Mouse (Mus musculus) cerebellum, adult 2 months (tissue): ENCODE measurements around the gene AB124611. TPM values are rescaled to one million over a fixed set of nuclear protein-coding genes. Genes with fewer than 3 reads are reported as not detected.
"Not testable (repeated sequence)": the region's sequence is repeated elsewhere in the genome, so short reads cannot be mapped to it uniquely, and the experiment has no call there.

ENCODE experiments used
- DNase-seq, 2 experiments: peaks; one replicate each; pipeline ENCODE4 v3.0.0; 2021
- H3K27ac ChIP-seq: fragments of 200-500 bp; 2 replicates; pipeline ENCODE4 v1.5.1; 2012; ENCODE audit warnings: low read length, control low read depth, inconsistent platforms; ENCODE audit not compliant: insufficient read depth
- H3K27me3 ChIP-seq: fragments of 200-500 bp; 2 replicates; pipeline ENCODE4 v1.6.1; 2012; ENCODE audit warnings: inconsistent platforms, mild to moderate bottlenecking, low read length, moderate library complexity; ENCODE audit not compliant: control insufficient read depth, insufficient read depth
- H3K4me1 ChIP-seq: fragments of 200-500 bp; 2 replicates; pipeline ENCODE4 v1.6.1; 2011; ENCODE audit warnings: low read length; ENCODE audit not compliant: control insufficient read depth, insufficient read depth
- H3K4me3 ChIP-seq: fragments of 200-500 bp; replicated peaks from 2 replicates; pipeline ENCODE3; 2011; ENCODE audit warnings: mild to moderate bottlenecking, low read depth, low read length, control low read depth; ENCODE audit not compliant: insufficient read depth
- CTCF ChIP-seq: fragments of 200-500 bp; IDR thresholded peaks from 2 replicates; pipeline ENCODE4 v1.5.1; 2011; ENCODE audit warnings: low read depth, mild to moderate bottlenecking, control low read depth, low read length, moderate library complexity, borderline replicate concordance; ENCODE audit not compliant: insufficient read depth
- POLR2A ChIP-seq: fragments of 200-500 bp; IDR thresholded peaks from 2 replicates; pipeline ENCODE4 v1.6.1; 2011; ENCODE audit warnings: low read length, control low read depth, borderline replicate concordance; ENCODE audit not compliant: insufficient read depth
- WGBS: fragments of 180-500 bp; shearing (Covaris S2); methylation state at CpG from one replicate; pipeline ENCODE4 v1.1.7; 2018; 5-methylcytosine and 5-hydroxymethylcytosine counted together
- polyA plus RNA-seq: library from polyadenylated mRNA; depleted of rRNA; stranded (reverse); fragments of >200 nt; gene quantifications from 2 replicates; pipeline ENCODE4 v1.2.3, GENCODE M21; 2012; rRNA removed

The AB124611 gene
- 0.28 and 0.29 TPM in 2 replicates for polyA plus RNA-seq

DNA sequence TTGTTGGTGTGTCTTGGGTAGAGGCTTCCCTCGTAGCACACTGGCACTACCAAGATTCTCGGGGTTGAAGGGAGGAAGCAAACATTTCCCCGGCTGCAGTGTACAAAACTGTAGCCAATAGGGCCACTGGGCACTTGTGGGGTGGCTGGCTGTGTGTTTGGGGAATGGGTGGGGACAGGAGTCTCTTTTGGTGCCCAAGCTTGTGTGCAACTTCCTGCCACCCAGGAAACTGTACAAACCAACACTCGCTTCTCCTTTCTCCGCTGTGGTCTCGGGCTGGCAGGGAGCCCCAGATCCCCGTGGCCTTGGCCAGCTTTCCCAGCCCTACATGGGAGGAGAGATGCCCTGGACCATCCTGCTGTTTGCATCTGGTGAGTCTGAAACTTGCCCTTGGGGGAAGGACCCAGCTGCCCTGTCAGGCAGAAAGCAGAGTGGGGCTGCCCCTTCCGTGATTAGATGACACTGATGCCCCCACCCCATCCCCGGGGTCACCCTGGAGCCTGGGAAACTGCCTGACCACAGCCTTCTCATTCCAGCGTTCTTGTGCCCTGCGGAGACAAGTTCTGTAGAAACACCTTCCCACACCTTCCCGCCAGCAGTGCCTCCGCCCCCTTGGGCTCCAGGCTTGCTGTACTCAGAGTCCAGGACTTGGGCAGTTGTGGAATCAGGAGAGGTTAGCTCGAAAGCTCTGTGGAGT, at the start of gene AB124611:
TSS of gene AB124611 (plus strand) at position 240 of the 697 bp plus-strand sequence.
- no peak for DNase-seq
- Histone ChIP-seq H3K27ac (no peak within 1 kb of the TSS), H3K4me1 (no peaks in the 10 kb centered on the region), H3K4me3 (no peak within 1 kb of the TSS), H3K27me3 (no peaks in the 10 kb centered on the region)
- WGBS: 39% methylated on average over 14 of the region's 14 CpGs
- TF ChIP-seq POLR2A (no peak), CTCF (no peak)

DNA sequence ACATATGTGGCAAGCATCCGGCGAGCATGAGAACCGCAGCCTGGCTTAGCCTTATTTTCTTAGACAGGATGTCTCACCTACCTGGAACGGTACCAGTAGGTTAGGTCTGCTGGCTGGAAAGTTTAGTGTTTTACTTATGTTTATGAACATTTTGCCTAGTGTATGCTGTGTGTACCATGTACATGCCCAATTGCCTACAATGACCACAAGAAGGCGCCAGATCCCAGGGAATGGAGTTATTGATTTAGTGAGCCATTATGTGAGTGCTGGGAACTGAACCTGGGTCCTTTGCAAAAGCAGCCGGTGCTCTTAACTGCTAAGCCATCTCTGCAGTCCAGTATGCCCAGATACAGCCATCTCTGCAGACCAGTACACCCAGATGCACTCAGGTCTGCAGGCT, 48.3 kb upstream of the AB124611 start:
- TF ChIP-seq CTCF (no peak), POLR2A (no peak)
- Histone ChIP-seq H3K27me3 (no peaks in the 10 kb centered on the region), H3K4me3 (no peak overlapping the region), H3K27ac (no peak overlapping the region), H3K4me1 (no peaks in the 10 kb centered on the region)
- DNase-seq: no peak
- WGBS: 98% methylated on average over 6 of the region's 6 CpGs

DNA sequence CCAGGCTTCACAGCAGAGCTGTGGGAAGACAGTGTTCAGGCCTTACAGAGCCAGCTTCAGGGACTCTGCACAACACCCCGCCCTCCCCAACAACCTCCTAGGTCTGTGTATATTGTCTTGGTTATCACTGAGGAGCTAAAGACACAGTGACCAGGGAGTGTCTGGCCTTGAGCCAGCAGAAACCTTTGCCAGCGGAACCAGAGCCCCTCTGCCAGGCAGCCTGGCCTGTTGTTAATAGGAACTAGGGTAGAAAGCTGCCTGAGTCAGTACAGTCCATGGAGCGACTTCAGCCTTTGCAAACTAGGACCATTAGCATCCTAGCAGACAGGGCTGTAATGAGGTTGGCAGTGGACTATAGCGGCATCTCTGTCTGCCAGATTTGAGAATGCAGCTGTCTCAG, 41.9 kb upstream of the AB124611 start:
- WGBS: 40% methylated on average over 4 of the region's 4 CpGs
- TF ChIP-seq POLR2A (no peak), CTCF (no peak)

DNA sequence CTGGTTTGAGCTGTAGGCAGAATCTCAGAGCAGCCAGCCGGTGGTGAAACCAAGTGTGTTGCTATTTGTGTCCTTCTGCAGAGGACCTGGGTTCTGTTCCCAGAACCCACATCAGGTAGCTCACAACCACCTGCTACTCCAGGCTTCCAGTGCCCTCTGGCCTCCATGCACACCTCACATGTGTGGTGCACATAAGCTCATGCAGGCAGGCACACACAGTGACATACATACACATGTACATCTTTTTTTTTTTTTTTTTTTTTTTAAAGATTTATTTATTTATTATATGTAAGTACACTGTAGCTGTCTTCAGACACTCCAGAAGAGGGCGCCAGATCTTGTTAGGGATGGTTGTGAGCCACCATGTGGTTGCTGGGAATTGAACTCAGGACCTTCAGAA, 37.7 kb upstream of the AB124611 start:
- not testable (repeated sequence) for H3K4me3 ChIP-seq, H3K27me3 ChIP-seq, H3K27ac ChIP-seq, DNase-seq, H3K4me1 ChIP-seq
- WGBS: 97% methylated on average over 1 of the region's 2 CpGs

More for the DNA sequence above, 41.9 kb upstream of the AB124611 start:
- no peak overlapping the region for H3K27ac ChIP-seq
- no peak overlapping the region for H3K4me3 ChIP-seq
- no peaks in the 10 kb centered on the region for H3K4me1 ChIP-seq
- no peaks in the 10 kb centered on the region for H3K27me3 ChIP-seq
- DNase-seq: no peak

DNA sequence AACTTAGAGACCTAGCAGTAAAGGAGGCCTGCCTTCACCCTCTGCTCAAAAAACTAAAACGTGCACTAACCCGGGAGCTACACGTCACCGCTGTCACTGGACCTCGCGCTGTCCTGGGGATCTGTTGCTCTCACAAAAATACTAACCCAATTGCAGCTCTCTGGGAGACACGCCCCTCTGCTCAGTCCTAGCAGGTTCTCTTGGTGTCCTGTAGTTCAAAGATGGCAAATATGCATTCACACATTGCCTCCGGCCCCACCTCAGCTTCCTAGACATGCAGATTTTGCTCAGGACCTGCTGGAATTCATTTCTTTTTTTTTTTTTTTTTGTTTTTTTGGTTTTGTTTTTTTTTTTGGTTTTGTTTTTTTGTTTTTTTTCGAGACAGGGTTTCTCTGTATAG, 35.3 kb upstream of the AB124611 start:
- WGBS: 88% methylated on average over 9 of the region's 9 CpGs
- Histone ChIP-seq H3K4me1 (no peaks in the 10 kb centered on the region; the same call in 1 of the 2 replicates), H3K27me3 (no peaks in the 10 kb centered on the region), H3K27ac (no peak overlapping the region), H3K4me3 (no peak overlapping the region)
- DNase-seq: no peak
- TF ChIP-seq CTCF (no peak), POLR2A (no peak)

DNA sequence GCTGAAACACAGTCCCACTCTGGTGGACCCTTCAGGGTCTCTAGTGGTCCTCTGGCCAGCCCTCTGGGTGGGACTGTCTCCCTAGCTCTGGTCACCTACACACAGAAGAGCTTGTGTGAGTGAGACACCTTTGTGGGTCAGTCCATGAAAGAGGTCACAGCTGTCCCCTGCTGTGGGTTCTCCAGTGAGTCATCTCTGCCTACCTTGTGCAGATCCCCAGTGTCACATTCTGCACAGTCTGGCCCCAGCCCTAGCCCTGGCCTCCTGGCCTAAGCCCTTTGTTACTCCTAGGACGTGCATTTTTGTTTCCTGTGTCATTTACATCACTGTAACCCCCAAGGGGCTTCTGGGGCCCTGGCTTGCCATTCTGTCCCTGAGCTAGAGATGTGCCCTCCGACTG, 32.1 kb upstream of the AB124611 start:
- Histone ChIP-seq H3K27me3 (no peaks in the 10 kb centered on the region), H3K4me1 (no peaks in the 10 kb centered on the region; the same call in 1 of the 2 replicates), H3K27ac (no peak overlapping the region), H3K4me3 (no peak overlapping the region)
- TF ChIP-seq CTCF (no peak), POLR2A (no peak)
- DNase-seq: no peak
- WGBS: 64% methylated on average over 2 of the region's 2 CpGs

DNA sequence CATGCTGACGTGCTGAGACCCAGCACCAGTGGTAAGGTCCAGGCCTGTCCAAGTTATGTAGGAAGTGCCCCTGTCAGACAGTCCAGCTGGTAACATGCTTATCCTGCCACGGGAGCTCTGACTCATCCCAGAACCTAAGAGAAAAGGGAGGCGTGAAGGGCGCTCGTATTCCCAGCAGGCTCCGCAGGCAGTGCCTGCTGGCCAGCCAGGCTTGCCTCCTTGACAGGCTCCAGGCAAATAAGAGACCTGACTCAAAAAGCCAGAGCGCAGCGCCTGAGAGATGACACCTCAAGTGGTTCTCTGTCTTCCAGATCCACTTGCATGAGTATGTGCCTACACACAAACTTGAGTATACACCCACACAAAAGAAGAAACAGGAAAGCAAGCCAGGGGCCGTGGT, 31.2 kb upstream of the AB124611 start:
- WGBS: 61% methylated on average over 9 of the region's 9 CpGs
- Histone ChIP-seq H3K4me1 (no peaks in the 10 kb centered on the region; the same call in 1 of the 2 replicates), H3K4me3 (no peak overlapping the region), H3K27me3 (no peaks in the 10 kb centered on the region), H3K27ac (no peak overlapping the region)
- TF ChIP-seq POLR2A (no peak), CTCF (no peak)
- DNase-seq: no peak

DNA sequence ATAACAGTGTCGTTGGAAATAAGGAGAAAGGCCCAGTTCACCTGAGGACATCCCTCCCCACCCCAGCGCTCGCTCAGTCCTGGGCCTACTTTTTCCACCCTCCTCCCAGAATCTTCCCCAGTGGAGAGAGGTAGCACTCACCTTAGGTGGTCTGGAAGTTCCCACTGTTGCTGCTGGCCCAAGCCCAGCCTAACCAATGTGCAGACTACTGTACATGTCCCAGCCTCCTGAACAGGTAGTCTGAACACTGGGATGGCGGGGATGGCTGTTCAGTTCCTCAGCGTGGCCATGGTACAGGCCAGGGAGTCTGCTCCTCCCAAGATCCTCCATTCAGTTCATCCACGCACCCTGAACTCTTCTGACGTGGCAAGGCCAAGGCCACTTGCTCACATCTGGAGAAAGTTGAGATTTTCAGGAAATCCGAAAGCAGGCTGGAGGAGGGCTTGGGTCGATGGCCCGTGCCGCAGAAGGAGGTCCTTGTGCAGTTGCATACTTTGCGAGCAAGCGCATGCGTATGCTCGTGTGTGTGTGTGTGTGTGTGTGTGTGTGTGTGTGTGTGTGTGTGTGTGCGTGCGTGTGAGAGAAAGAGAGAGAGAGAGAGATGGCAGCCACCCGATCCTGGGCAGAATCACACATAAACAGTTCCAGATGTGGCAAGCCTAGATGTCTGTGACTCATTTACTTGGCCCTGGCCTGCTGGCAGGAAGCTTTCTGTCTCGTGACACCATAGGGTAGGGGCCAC, 29.5 kb upstream of the AB124611 start:
- Histone ChIP-seq H3K4me3 (no peak overlapping the region), H3K27me3 (no peaks in the 10 kb centered on the region), H3K4me1 (no peaks in the 10 kb centered on the region; the same call in 1 of the 2 replicates), H3K27ac (no peak overlapping the region)
- TF ChIP-seq CTCF: no peak
- no peak for TF ChIP-seq POLR2A
- DNase-seq: no peak
- 83% methylated on average over 19 of the region's 19 CpGs for WGBS
